8 mouse cellular contexts compared by ENCODE assay signal in the genomic region with DNA sequence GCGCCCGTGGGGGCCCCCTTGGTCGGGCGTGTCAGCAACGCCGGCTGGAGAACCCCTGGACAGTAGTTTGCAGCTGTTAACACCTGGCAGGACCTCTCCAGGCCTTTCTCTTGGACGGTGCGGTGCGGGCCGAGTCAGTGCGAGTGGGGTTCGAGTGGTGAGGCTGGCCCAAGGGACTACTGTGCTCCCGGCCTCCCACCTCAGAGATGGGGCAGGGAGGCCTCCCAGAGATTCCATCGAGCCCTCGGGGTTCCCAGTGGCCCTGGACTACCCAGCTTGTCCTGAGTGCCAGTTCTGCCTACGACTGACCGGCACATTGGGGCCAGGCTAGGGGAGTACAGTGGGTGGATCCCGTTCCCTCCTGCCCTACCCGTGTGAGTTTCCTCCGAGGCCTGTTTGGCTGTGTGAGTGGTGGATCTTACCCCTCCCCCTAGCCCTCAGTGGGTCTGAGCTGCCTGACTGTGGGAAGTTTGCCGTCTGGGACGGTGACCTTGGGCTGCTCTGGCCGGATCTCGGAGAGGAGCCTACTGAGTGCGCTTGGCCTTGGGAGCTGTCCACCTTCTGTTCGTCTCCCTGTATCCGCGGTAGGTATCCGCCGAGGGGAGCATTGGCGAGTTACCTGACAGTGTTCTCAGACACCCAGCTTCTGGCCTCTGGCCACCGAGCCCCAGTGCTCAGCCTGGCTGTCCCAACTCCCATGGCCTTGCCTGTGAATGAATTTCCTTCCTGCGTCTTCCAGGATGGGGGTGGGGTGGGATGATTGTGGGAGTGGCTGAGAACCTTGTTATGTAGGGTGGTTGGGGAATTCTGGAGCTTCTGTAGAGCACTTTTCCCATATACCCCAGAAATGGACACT. TPM values are rescaled to one million over a fixed set of nuclear protein-coding genes. Genes with fewer than 3 reads are reported as not detected.
A peak's percentile ranks its signal among the peaks of the same experiment; 100 is the strongest.
DNase-seq lines count a peak whose midpoint lies in the region; ATAC-seq and TF ChIP-seq lines count a peak whose summit lies in the region.

No protein-coding gene starts in this region.

- no peaks in the 10 kb centered on the region for H3K27me3 ChIP-seq in hindbrain, postnatal 0 days (ENCODE audit: insufficient read depth, low read length)
- peaks cover 7% of the 10 kb centered on the region for H3K27me3 ChIP-seq in midbrain, embryonic 16.5 days (ENCODE audit: control insufficient read depth, insufficient read depth, low read depth, low read length)
- no peaks in the 10 kb centered on the region for H3K27me3 ChIP-seq in stomach, embryonic 16.5 days (ENCODE audit: control insufficient read depth, insufficient read depth, low read length)

- no peak for TF ChIP-seq CTCF in hindbrain, postnatal 0 days (IDR thresholded peaks at IDR 0.05; ENCODE audit: low read depth)

- peaks cover 39% of the 10 kb centered on the region for H3K4me1 ChIP-seq in hindbrain, postnatal 0 days (ENCODE audit: insufficient read depth, low read length)
- peaks cover 51% of the 10 kb centered on the region for H3K4me1 ChIP-seq in midbrain, embryonic 16.5 days (ENCODE audit: control insufficient read depth, insufficient read depth, low read length)
- peaks cover 67% of the 10 kb centered on the region for H3K4me1 ChIP-seq in stomach, embryonic 16.5 days (ENCODE audit: control insufficient read depth, insufficient read depth, low read length)

- peak; percentile 46 for DNase-seq in spleen, adult 12 weeks (ENCODE audit: low spot score)
- DNase-seq in spleen, postnatal 14 days (ENCODE audit: low spot score in 2 of 2) = no peak
- DNase-seq in cerebellum, postnatal 10 days = peak; percentile 81
- DNase-seq in gastrocnemius, adult 8-10 months (ENCODE audit: low spot score in 2 of 2) = peak; percentile 63 to 66
- DNase-seq in hindbrain, postnatal 0 days (ENCODE audit: low spot score) = peak; percentile 51
- DNase-seq in liver = peak; percentile 66

- H3K9me3 ChIP-seq in hindbrain, postnatal 0 days (ENCODE audit: low read length) = no peaks in the 10 kb centered on the region
- H3K9me3 ChIP-seq in midbrain, embryonic 16.5 days (replicated peaks; ENCODE audit: control insufficient read depth, low read length, poor library complexity, severe bottlenecking) = no peaks in the 10 kb centered on the region
- no peaks in the 10 kb centered on the region for H3K9me3 ChIP-seq in stomach, embryonic 16.5 days (replicated peaks; ENCODE audit: control insufficient read depth, low read length)

- peak overlapping the region; percentile 99 for H3K27ac ChIP-seq in hindbrain, postnatal 0 days
- peak overlapping the region; percentile 96 for H3K27ac ChIP-seq in midbrain, embryonic 16.5 days (ENCODE audit: low read length)
- peak overlapping the region; percentile 99 for H3K27ac ChIP-seq in stomach, embryonic 16.5 days (ENCODE audit: low read length)

- no peaks in the 10 kb centered on the region for H3K36me3 ChIP-seq in hindbrain, postnatal 0 days (ENCODE audit: insufficient read depth, low read length)
- no peaks in the 10 kb centered on the region for H3K36me3 ChIP-seq in midbrain, embryonic 16.5 days (ENCODE audit: control insufficient read depth, insufficient read depth, low read length)
- H3K36me3 ChIP-seq in stomach, embryonic 16.5 days (ENCODE audit: control insufficient read depth, insufficient read depth, low read length) = no peaks in the 10 kb centered on the region

- under 1% methylated on average over 33 of the region's 33 CpGs for WGBS in hindbrain, postnatal 0 days
- WGBS in midbrain, embryonic 16.5 days = under 1% methylated on average over 31 of the region's 33 CpGs
- WGBS in stomach, embryonic 16.5 days = under 1% methylated on average over 33 of the region's 33 CpGs

- H3K4me3 ChIP-seq in hindbrain, postnatal 0 days (ENCODE audit: low read length) = peak overlapping the region; percentile 92
- peak overlapping the region; percentile 75 for H3K4me3 ChIP-seq in midbrain, embryonic 16.5 days (ENCODE audit: low read depth, low read length)
- H3K4me3 ChIP-seq in stomach, embryonic 16.5 days (replicated peaks; ENCODE audit: low read length) = peak overlapping the region; percentile 90

- 0 out of 2 replicates have a peak, but pooled peaks have one; percentile 5 for ATAC-seq in hindbrain, postnatal 0 days
- peak; percentile 12; the same call in 1 of the 2 replicates for ATAC-seq in midbrain, embryonic 16.5 days
- ATAC-seq in stomach, embryonic 16.5 days (ENCODE audit: insufficient read depth, low FRiP score) = peak; percentile 5; the same call in 1 of the 2 replicates

- peak overlapping the region; percentile 93 for H3K9ac ChIP-seq in hindbrain, postnatal 0 days (replicated peaks; ENCODE audit: low read length)
- peak overlapping the region; percentile 89 for H3K9ac ChIP-seq in midbrain, embryonic 16.5 days (ENCODE audit: low read depth, low read length)
- H3K9ac ChIP-seq in stomach, embryonic 16.5 days (ENCODE audit: low read length) = peak overlapping the region; percentile 95

- H3K4me2 ChIP-seq in hindbrain, postnatal 0 days (ENCODE audit: low read depth, low read length) = peak overlapping the region; percentile 93
- H3K4me2 ChIP-seq in midbrain, embryonic 16.5 days (ENCODE audit: low read length) = peak overlapping the region; percentile 88
- H3K4me2 ChIP-seq in stomach, embryonic 16.5 days (ENCODE audit: low read depth, low read length) = peak overlapping the region; percentile 74

RNA-seq across cellular contexts. Expression of gene Mef2d, which starts 1.0 kb away (rescaled TPM):
- 100 to 1,000 TPM; 164 to 186 (median 172) TPM for total RNA-seq in gastrocnemius, adult 8-10 months (2022)
- total RNA-seq in hindbrain, postnatal 0 days (2014; rRNA removed) = 44.0 and 50.3 TPM in 2 replicates
- polyA plus RNA-seq in hindbrain, postnatal 0 days (2015; fragmentation: Nextera tagmentation; extraction: Ambion mirVana) = 13.4 and 19.2 TPM in 2 replicates
- 21.6 and 22.5 TPM in 2 replicates for polyA plus RNA-seq in midbrain, embryonic 16.5 days (2015; fragmentation: Nextera tagmentation; extraction: Ambion mirVana)
- polyA plus RNA-seq in stomach, embryonic 16.5 days (2015; fragmentation: Nextera tagmentation; extraction: Ambion mirVana) = 15.4 and 18.2 TPM in 2 replicates

Comparison
In these comparisons a context has a peak if more than half of its experiments do, and no peak if none do; other contexts are left out.
1. DNase-seq: peak in spleen, adult 12 weeks (single experiment), cerebellum, postnatal 10 days (2 of 2), gastrocnemius, adult 8-10 months (2 of 2), hindbrain, postnatal 0 days (single experiment) and liver (single experiment); none in spleen, postnatal 14 days (0 of 2).
2. Peak in every context shown above with its lines, with median percentiles within 50 percentile points of each other: ATAC-seq, H3K27ac ChIP-seq, H3K4me2 ChIP-seq, H3K4me3 ChIP-seq and H3K9ac ChIP-seq.